Mouse (Mus musculus) intestine, embryonic 14.5 days (tissue): Measurements from ENCODE around the gene Etv2. TPM values are rescaled to one million over a fixed set of nuclear protein-coding genes. Genes with fewer than 3 reads are reported as not detected.

Source experiments
- ATAC-seq: fragments of 200-750 bp; cut with Nextera tagmentation; replicated peaks from 2 replicates; pipeline ENCODE4 v1.8.0; 2017; ENCODE audit warnings: low read depth, moderate number of reproducible peaks, moderate TSS enrichment, moderate library complexity; ENCODE audit not compliant: low FRiP score, low TSS enrichment
- DNase-seq: peaks from one replicate; pipeline ENCODE4 v3.0.0-alpha.2; 2018; ENCODE audit warnings: low spot score
- H3K27ac ChIP-seq: fragments of 300-500 bp; sonication (generic); 2 replicates; pipeline ENCODE4 v1.5.1; 2014; ENCODE audit warnings: low read depth, mild to moderate bottlenecking, control low read depth
- H3K27me3 ChIP-seq: fragments of 300-500 bp; sonication (generic); replicated peaks from 2 replicates; pipeline ENCODE4 v1.6.1; 2014; ENCODE audit warnings: low read length, control low read depth; ENCODE audit not compliant: control insufficient read depth, insufficient read depth
- H3K36me3 ChIP-seq: fragments of 300-500 bp; sonication (generic); 2 replicates; pipeline ENCODE4 v1.6.1; 2014; ENCODE audit warnings: low read length, control low read depth; ENCODE audit not compliant: control insufficient read depth, insufficient read depth
- H3K4me1 ChIP-seq: fragments of 300-500 bp; sonication (generic); replicated peaks from 2 replicates; pipeline ENCODE4 v1.6.1; 2014; ENCODE audit warnings: low read length, control low read depth, mixed read lengths; ENCODE audit not compliant: control insufficient read depth, insufficient read depth
- H3K4me2 ChIP-seq: fragments of 300-500 bp; sonication (generic); 2 replicates; pipeline ENCODE4 v1.6.1; 2014; ENCODE audit warnings: low read length
- H3K4me3 ChIP-seq: fragments of 300-500 bp; sonication (generic); 2 replicates; pipeline ENCODE4 v1.5.1; 2014; ENCODE audit warnings: low read depth, low read length, control low read depth, mixed read lengths
- H3K9ac ChIP-seq: fragments of 300-500 bp; sonication (generic); 2 replicates; pipeline ENCODE4 v1.6.1; 2014; ENCODE audit warnings: mild to moderate bottlenecking, low read length
- H3K9me3 ChIP-seq: fragments of 300-500 bp; sonication (generic); 2 replicates; pipeline ENCODE4 v1.6.1; 2016; ENCODE audit warnings: low read length, control low read depth; ENCODE audit not compliant: control insufficient read depth
- WGBS: fragments of 180-500 bp; shearing (Covaris S2); extraction: QIAGEN DNeasy Blood & Tissue Kit; methylation state at CpG from one replicate; pipeline ENCODE4 v1.1.7; 2014; 5-methylcytosine and 5-hydroxymethylcytosine counted together
- polyA plus RNA-seq: library from polyadenylated mRNA; unstranded; fragments of >200 nt; fragmentation: Nextera tagmentation; extraction: Ambion mirVana; gene quantifications from 2 replicates; pipeline ENCODE4 v1.2.1, GENCODE M21; 2014

The Etv2 gene
- polyA plus RNA-seq, 1 experiment from 2014 or later, result not detected

- Histone ChIP-seq H3K36me3 (peaks cover 51% of the 10 kb centered on the region), H3K27me3 (no peaks in the 10 kb centered on the region), H3K9ac (peak within 1 kb of the TSS; percentile 93), H3K27ac (peak within 1 kb of the TSS; percentile 54; the same call in 1 of the 2 replicates), H3K4me3 (peak within 1 kb of the TSS; percentile 96), H3K4me1 (peaks cover 3% of the 10 kb centered on the region; the same call in 1 of the 2 replicates), H3K9me3 (no peaks in the 10 kb centered on the region), H3K4me2 (peak within 1 kb of the TSS; percentile 96)
- DNase-seq, result peak; percentile 99
- 2% methylated on average over 59 of the region's 59 CpGs for WGBS
- peak; percentile 99 for ATAC-seq
Observed at GRCm38 (mm10) chr7:30649591-30650540, 14.2 kb upstream of the Etv2 start, which contains the start of gene Rbm42. Rbm42 (minus strand) TSS chr7:30650317.

GRCm38 (mm10) chr7:30639083-30639482 is 3.4 kb upstream of the Etv2 start:
- Histone ChIP-seq H3K9me3 (no peaks in the 10 kb centered on the region), H3K9ac (no peak overlapping the region), H3K27me3 (peaks cover 30% of the 10 kb centered on the region), H3K27ac (no peak overlapping the region), H3K4me2 (no peak overlapping the region), H3K36me3 (peaks cover 40% of the 10 kb centered on the region), H3K4me3 (no peak overlapping the region), H3K4me1 (0 out of 2 replicates have a peak, but pooled peaks cover 4% of the 10 kb centered on the region)
- ATAC-seq, result no peak
- DNase-seq, result no peak
- WGBS, result 22% methylated on average over 4 of the region's 4 CpGs

- WGBS, result 24% methylated on average over 11 of the region's 11 CpGs
- peaks cover 13% of the 10 kb centered on the region for H3K36me3 ChIP-seq
- no peak overlapping the region for H3K4me3 ChIP-seq
- peaks cover 55% of the 10 kb centered on the region for H3K27me3 ChIP-seq
- no peak overlapping the region for H3K27ac ChIP-seq
- DNase-seq, result no peak
- no peak overlapping the region for H3K4me2 ChIP-seq
- no peak for ATAC-seq
- no peak overlapping the region for H3K9ac ChIP-seq
- H3K4me1 ChIP-seq, result 0 out of 2 replicates have a peak, but pooled peaks cover 4% of the 10 kb centered on the region
- no peaks in the 10 kb centered on the region for H3K9me3 ChIP-seq
Observed at GRCm38 (mm10) chr7:30636395-30636794, 743 bp upstream of the Etv2 start.

- Histone ChIP-seq H3K9ac (no peak overlapping the region), H3K36me3 (no peaks in the 10 kb centered on the region), H3K27me3 (peaks cover 59% of the 10 kb centered on the region), H3K27ac (no peak overlapping the region), H3K9me3 (no peaks in the 10 kb centered on the region), H3K4me1 (0 out of 2 replicates have a peak, but pooled peaks cover 4% of the 10 kb centered on the region), H3K4me3 (peak overlapping the region; percentile 16; the same call in 1 of the 2 replicates), H3K4me2 (peak overlapping the region; percentile 28)
- WGBS, result 1% methylated on average over 20 of the region's 20 CpGs
- peak; percentile 85 for ATAC-seq
- peak; percentile 86 for DNase-seq
Observed at GRCm38 (mm10) chr7:30634621-30635020, 1.0 kb downstream of the Etv2 start.

- Histone ChIP-seq H3K9ac (no peak overlapping the region), H3K4me1 (no peaks in the 10 kb centered on the region), H3K27ac (no peak overlapping the region), H3K27me3 (peaks cover 59% of the 10 kb centered on the region), H3K9me3 (no peaks in the 10 kb centered on the region), H3K4me3 (no peak overlapping the region), H3K4me2 (no peak overlapping the region), H3K36me3 (no peaks in the 10 kb centered on the region)
- WGBS, result 5% methylated on average over 27 of the region's 27 CpGs
- ATAC-seq, result 0 out of 2 replicates have a peak, but pooled peaks have one; percentile 6
- DNase-seq, result peak; percentile 55
Observed at GRCm38 (mm10) chr7:30633762-30634412, 1.8 kb downstream of the Etv2 start.

GRCm38 (mm10) chr7:30629013-30629412 is 6.6 kb downstream of the Etv2 start:
- Histone ChIP-seq H3K27me3 (peaks cover 30% of the 10 kb centered on the region), H3K4me1 (peaks cover 7% of the 10 kb centered on the region)
- no peak for ATAC-seq

GRCm38 (mm10) chr7:30626647-30627046 is 9.0 kb downstream of the Etv2 start:
- whole genome bisulfite sequencing, result 86% methylated on average over 5 of the region's 5 CpGs
- Histone ChIP-seq H3K4me1 (peaks cover 7% of the 10 kb centered on the region), H3K27me3 (peaks cover 9% of the 10 kb centered on the region), H3K9ac (no peak overlapping the region), H3K27ac (no peak overlapping the region), H3K4me2 (no peak overlapping the region), H3K36me3 (peaks cover 28% of the 10 kb centered on the region), H3K9me3 (no peaks in the 10 kb centered on the region), H3K4me3 (no peak overlapping the region)
- DNase-seq, result no peak
- ATAC-seq, result no peak

More at GRCm38 (mm10) chr7:30629013-30629412, 6.6 kb downstream of the Etv2 start:
- Histone ChIP-seq H3K27ac (no peak overlapping the region), H3K9ac (no peak overlapping the region), H3K9me3 (no peaks in the 10 kb centered on the region), H3K4me3 (no peak overlapping the region), H3K4me2 (no peak overlapping the region), H3K36me3 (peaks cover 4% of the 10 kb centered on the region)
- DNase-seq, result no peak

- peaks cover 7% of the 10 kb centered on the region for H3K4me1 ChIP-seq
- WGBS, result 2% methylated on average over 44 of the region's 44 CpGs
- peak within 1 kb of the TSS; percentile 78 for H3K4me2 ChIP-seq
- H3K36me3 ChIP-seq, result peaks cover 34% of the 10 kb centered on the region
- H3K9ac ChIP-seq, result peak within 1 kb of the TSS; percentile 87
- DNase-seq, result peak; percentile 92
- peak within 1 kb of the TSS; percentile 95 for H3K4me3 ChIP-seq
- H3K27me3 ChIP-seq, result 0 out of 2 replicates have a peak, but pooled peaks cover 3% of the 10 kb centered on the region
- peak within 1 kb of the TSS; percentile 43; the same call in 1 of the 2 replicates for H3K27ac ChIP-seq
- peak; percentile 94 for ATAC-seq
- no peaks in the 10 kb centered on the region for H3K9me3 ChIP-seq
Observed at GRCm38 (mm10) chr7:30625530-30626384, 9.9 kb downstream of the Etv2 start, which contains the start of gene Cox6b1. Cox6b1 (minus strand) TSS chr7:30626151.
